Mouse (Mus musculus): ENCODE data around the gene Foxn3. TPM values are rescaled to one million over a fixed set of nuclear protein-coding genes. Genes with fewer than 3 reads are reported as not detected.

The Foxn3 gene
- polyA plus RNA-seq, 1 experiment from 2014 or later, result 74.5 TPM

DNA sequence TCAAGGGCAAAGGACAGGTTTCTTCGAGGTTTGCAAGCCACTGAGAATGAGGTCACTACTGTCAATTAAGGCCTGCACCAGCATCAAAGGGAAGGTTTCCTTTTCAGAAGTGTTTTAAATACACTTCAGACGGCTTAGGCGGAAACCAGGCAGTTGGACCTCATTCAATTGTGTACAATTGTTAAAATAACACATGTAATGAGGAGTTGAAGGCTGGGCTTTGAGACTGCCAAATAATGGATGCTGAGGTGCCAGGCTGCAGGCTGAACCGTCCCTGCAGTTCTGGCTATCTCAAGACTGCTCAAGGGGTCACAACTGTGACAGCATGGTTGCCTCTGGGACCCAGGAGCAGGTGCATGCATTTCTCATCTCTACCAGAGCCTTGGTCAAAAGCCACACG, 89.2 kb downstream of the Foxn3 start:
- WGBS, result 38% methylated on average over 5 of the region's 5 CpGs
- H3K27me3 ChIP-seq, result no peaks in the 10 kb centered on the region
- H3K9me3 ChIP-seq, result no peaks in the 10 kb centered on the region
- no peaks in the 10 kb centered on the region for H3K36me3 ChIP-seq
- no peak for ATAC-seq (ENCODE audit: low read depth)
- H3K4me3 ChIP-seq, result no peak overlapping the region
- no peak overlapping the region for H3K4me2 ChIP-seq
- H3K27ac ChIP-seq (replicated peaks), result no peak overlapping the region
- H3K4me1 ChIP-seq (replicated peaks), result peaks cover 19% of the 10 kb centered on the region
- H3K9ac ChIP-seq, result no peak overlapping the region

DNA sequence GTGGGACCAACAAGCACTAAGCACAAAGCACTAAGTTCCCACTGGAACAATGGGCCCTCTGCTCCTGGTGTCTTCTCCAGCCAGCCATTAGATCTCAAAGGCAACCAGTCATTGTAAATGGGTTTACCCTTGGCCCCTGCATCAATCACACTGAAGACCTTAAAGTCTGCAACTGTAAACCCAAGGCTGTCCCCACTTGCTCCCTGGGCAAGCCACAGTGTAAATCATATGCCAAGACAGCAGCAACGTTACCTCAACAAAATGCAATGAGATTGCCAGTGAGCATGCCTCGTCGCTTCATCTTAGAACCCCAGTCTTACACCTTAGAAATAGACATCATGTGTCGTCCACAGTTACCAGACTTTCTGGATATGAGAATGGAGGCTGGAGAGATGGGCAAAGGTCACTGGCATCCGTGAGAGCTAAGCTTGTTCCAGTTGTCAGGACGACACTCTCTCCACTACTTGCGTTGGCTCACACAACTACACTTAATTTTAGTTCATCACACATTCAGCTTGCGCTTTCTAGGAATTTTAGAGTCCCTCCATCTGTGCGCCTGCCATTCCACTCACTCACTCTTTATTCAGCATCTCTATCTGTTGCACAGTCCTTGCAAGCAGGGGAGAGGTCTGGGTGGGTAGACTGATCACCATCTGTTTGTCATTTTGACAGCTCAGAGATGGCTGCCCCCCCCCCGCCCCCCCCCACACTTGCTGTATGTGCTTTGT, 89.8 kb downstream of the Foxn3 start:
- WGBS, result 77% methylated on average over 10 of the region's 10 CpGs

DNA sequence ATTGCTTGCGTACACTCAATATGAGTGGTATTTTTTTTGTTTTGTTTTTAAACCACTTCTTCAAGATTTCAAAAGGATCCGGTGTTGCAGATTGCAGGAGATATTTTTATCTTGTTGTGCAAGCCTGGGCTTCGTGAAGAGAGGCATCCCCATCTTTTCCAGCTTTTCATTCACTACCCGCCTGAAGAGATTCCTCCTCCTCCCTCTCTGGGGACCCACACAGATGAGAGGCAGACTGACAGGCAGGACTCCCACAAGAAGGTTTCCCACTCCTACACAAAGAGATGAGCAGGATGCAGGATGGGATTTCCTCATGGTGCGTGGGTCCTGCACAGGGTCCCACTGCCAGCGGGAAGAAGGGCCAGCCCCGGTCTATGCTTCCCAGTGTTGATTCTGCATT, 92.0 kb downstream of the Foxn3 start:
- Histone ChIP-seq H3K36me3 (no peaks in the 10 kb centered on the region), H3K27me3 (no peaks in the 10 kb centered on the region), H3K27ac (replicated peaks) (no peak overlapping the region), H3K4me2 (no peak overlapping the region), H3K9me3 (no peaks in the 10 kb centered on the region), H3K9ac (no peak overlapping the region), H3K4me1 (replicated peaks) (peaks cover 40% of the 10 kb centered on the region), H3K4me3 (no peak overlapping the region)
- ATAC-seq (ENCODE audit: low read depth), result no peak
- 83% methylated on average over 7 of the region's 7 CpGs for WGBS

More for the DNA sequence above, 89.8 kb downstream of the Foxn3 start:
- Histone ChIP-seq H3K27me3 (no peaks in the 10 kb centered on the region), H3K4me1 (replicated peaks) (peaks cover 21% of the 10 kb centered on the region), H3K27ac (replicated peaks) (no peak overlapping the region), H3K9ac (no peak overlapping the region), H3K9me3 (no peaks in the 10 kb centered on the region), H3K4me2 (no peak overlapping the region), H3K4me3 (no peak overlapping the region), H3K36me3 (no peaks in the 10 kb centered on the region)
- ATAC-seq (ENCODE audit: low read depth), result no peak

DNA sequence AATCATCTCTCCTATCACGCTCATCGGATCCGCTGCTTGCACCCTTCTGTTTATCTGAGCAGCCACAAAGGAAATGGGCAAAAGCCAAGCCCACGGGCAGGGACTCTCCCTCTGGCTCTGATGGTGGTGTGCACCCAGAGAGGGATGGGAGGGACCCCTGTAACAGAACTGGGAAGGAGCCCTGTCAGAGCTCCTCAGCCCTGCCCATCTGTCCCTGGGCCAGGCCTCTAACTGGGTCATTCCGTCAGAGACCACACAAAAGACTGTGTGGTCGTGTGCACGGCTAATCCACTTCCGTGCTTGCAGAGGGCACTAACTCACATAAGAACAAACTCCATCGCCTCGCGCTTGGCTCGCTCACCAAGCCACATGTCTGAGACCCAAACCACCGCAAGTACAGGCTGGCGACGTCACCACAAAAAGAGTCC, 95.5 kb downstream of the Foxn3 start:
- no peaks in the 10 kb centered on the region for H3K27me3 ChIP-seq
- 0 out of 2 replicates have a peak overlapping the region, but pooled peaks have one; percentile 9 for H3K4me2 ChIP-seq
- H3K9ac ChIP-seq, result no peak overlapping the region
- no peaks in the 10 kb centered on the region for H3K9me3 ChIP-seq
- H3K4me3 ChIP-seq, result no peak overlapping the region
- 0 out of 2 replicates have a peak overlapping the region, but pooled peaks have one; percentile 20 for H3K27ac ChIP-seq (replicated peaks)
- H3K36me3 ChIP-seq, result no peaks in the 10 kb centered on the region
- H3K4me1 ChIP-seq (replicated peaks), result peaks cover 36% of the 10 kb centered on the region
- ATAC-seq (ENCODE audit: low read depth), result peak; percentile 61; the same call in 1 of the 2 replicates
- WGBS, result 42% methylated on average over 15 of the region's 15 CpGs

DNA sequence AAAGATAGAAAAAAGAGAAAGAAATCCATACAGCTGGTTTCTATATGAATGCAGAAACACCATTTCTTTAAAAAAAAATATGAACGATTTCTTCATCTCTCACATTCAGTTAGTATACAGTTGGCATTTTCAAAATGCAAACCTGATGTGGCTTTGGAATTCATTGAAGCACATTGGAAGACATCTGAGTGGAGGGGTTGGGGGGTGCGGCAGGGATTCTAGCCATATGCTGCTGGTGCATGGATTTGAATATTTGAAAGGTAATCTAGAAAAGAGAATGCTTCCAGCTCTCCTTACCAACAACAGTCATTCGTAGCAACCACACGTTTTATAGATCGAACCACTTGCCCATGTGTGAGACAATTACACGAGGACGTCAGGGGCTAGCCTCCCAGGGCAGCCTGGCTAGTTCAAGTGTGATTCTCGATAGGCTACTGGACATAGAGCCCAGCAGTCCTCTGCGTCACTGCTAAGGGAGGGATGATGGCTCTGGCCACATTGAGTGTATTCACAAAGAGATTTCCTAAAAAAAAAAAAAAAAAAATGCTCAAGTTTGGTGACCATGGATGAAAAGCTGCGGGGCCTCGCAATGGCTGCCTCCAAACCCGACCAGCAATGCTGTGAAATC, 96.0 kb downstream of the Foxn3 start:
- Histone ChIP-seq H3K4me1 (replicated peaks) (peaks cover 40% of the 10 kb centered on the region), H3K27ac (replicated peaks) (0 out of 2 replicates have a peak overlapping the region, but pooled peaks have one; percentile 20), H3K27me3 (no peaks in the 10 kb centered on the region), H3K9ac (no peak overlapping the region), H3K4me2 (0 out of 2 replicates have a peak overlapping the region, but pooled peaks have one; percentile 9), H3K4me3 (no peak overlapping the region), H3K36me3 (no peaks in the 10 kb centered on the region), H3K9me3 (no peaks in the 10 kb centered on the region)
- ATAC-seq (ENCODE audit: low read depth), result peak; percentile 38; the same call in 1 of the 2 replicates
- 63% methylated on average over 12 of the region's 12 CpGs for WGBS

DNA sequence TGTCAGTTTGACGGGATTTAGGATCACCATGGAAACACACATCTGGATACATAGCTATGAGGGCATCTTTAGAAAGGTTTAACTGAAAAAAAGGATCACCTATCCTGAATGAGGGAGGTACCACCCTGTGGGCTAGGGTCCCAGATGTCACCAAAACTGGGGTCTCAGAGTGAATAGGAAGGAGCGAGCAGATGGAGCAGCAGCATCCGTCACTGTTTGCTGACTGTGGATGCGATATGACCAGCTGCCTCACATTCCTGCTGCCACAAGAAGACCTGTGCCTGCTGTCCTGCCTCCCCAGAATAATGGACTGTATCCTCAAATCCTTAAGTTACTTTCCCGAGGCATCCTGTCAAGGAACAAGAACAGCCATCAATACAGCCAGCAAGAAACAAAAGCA, 97.0 kb downstream of the Foxn3 start:
- ATAC-seq (ENCODE audit: low read depth), result no peak
- Histone ChIP-seq H3K36me3 (no peaks in the 10 kb centered on the region), H3K9ac (no peak overlapping the region), H3K27ac (replicated peaks) (no peak overlapping the region), H3K4me3 (no peak overlapping the region), H3K27me3 (no peaks in the 10 kb centered on the region), H3K4me1 (replicated peaks) (peaks cover 37% of the 10 kb centered on the region), H3K9me3 (no peaks in the 10 kb centered on the region), H3K4me2 (no peak overlapping the region)
- WGBS, result 36% methylated on average over 5 of the region's 5 CpGs

DNA sequence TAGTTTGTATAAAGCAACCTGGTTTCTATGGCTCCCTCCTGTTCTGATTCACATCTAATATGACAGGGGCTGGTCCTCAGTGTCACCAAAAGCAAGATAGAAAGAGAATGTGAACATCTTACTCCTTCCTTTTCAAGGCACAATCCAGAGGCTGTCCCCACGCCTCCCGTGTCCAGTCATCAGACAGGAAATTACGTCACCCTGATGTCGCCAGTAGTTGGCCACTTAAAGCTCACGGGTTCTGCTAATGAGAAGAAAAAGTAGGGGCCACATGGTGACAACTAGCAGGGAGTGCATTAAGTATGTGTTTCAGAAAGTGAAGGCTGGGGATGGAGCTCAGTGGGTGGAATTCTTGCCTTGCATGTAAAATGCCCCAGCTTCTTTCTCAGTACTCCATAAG, 99.1 kb downstream of the Foxn3 start:
- Histone ChIP-seq H3K27ac (replicated peaks) (no peak overlapping the region), H3K4me3 (no peak overlapping the region), H3K4me2 (no peak overlapping the region), H3K4me1 (replicated peaks) (peaks cover 28% of the 10 kb centered on the region), H3K9ac (no peak overlapping the region), H3K36me3 (no peaks in the 10 kb centered on the region), H3K9me3 (no peaks in the 10 kb centered on the region), H3K27me3 (no peaks in the 10 kb centered on the region)
- no peak for ATAC-seq (ENCODE audit: low read depth)
- 81% methylated on average over 5 of the region's 5 CpGs for WGBS

DNA sequence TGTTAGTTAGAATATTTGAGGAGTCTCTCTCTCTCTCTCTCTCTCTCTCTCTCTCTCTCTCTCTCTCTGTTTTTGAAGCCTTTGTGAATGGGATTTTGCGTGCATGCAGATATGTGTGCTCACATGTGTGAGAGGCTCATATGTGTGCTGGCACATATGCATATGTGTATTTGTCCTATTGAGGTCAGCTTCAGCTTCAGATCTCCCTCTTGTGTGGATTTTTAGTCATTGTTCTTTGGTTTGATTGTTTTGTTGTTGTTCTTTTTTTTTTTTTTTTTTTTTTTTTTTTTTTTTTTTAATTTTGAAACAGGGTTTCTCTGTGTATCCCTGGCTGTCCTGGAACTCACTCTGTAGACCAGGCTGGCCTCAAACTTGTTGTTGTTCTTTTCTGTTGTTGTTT, 100.5 kb downstream of the Foxn3 start:
- H3K4me2 ChIP-seq, result no peak overlapping the region
- no peaks in the 10 kb centered on the region for H3K27me3 ChIP-seq
- H3K27ac ChIP-seq (replicated peaks), result no peak overlapping the region
- no peak for ATAC-seq (ENCODE audit: low read depth)
- H3K4me3 ChIP-seq, result no peak overlapping the region
- H3K4me1 ChIP-seq (replicated peaks), result peaks cover 31% of the 10 kb centered on the region
- no peaks in the 10 kb centered on the region for H3K36me3 ChIP-seq
- 100% methylated on average over 1 of the region's 1 CpGs for WGBS
- H3K9me3 ChIP-seq, result no peaks in the 10 kb centered on the region
- no peak overlapping the region for H3K9ac ChIP-seq

DNA sequence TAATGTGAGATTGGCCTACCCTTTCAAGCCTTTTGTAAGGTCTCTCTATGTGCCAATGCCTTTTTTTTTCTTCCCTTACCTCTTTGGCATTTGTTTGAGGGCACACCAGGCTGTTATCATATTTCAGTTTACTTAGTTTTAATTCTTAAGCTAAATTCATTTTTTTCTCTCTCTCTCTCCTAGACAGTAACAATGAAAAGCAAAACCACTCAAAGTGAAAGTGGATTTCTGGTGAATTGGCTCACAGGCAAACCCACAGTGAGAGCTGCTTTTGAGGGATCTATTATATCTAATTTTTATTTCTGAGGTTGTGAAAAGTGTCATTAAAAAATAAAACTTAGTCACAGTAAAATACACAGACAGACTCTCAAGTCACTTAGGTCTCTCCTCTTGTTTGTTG, 101.1 kb downstream of the Foxn3 start:
- H3K27me3 ChIP-seq, result no peaks in the 10 kb centered on the region
- ATAC-seq (ENCODE audit: low read depth), result no peak
- H3K36me3 ChIP-seq, result no peaks in the 10 kb centered on the region
- peaks cover 31% of the 10 kb centered on the region for H3K4me1 ChIP-seq (replicated peaks)
- no peak overlapping the region for H3K4me3 ChIP-seq
- no peak overlapping the region for H3K9ac ChIP-seq
- no peak overlapping the region for H3K4me2 ChIP-seq
- H3K9me3 ChIP-seq, result no peaks in the 10 kb centered on the region
- no peak overlapping the region for H3K27ac ChIP-seq (replicated peaks)

DNA sequence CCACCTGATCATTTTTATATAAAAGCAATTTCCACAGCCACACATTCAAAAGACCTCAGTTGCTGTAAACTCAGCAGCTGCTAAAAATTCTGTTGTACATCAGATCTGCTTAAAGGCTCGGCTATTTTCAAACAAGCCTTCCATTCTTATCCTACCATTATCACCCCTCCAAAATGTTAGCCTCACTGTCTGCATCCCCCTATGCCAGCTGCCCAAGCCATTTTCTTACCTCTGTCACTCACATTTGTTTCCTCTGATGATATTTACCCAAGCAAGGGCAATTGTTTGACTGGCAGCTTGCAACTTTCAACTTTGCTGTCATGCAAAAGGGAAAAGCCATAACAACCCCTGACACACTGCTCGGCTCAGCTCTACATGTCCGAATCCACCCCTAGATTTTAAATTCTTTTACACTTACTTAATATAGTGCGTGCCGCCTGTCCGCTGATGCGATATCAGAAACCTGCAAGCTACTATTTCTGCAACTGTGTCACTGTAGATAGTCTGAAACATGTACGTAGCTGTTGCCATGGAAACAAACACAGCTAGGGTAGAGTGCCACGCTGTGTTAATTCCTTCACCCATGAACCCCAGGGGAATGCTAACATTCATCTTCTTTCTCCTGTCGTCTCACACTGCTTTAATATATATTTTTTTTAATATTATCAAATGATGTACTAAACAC, 105.7 kb downstream of the Foxn3 start:
- ATAC-seq (ENCODE audit: low read depth), result peak; percentile 62; the same call in 1 of the 2 replicates
- Histone ChIP-seq H3K9ac (no peak overlapping the region), H3K4me3 (no peak overlapping the region), H3K36me3 (no peaks in the 10 kb centered on the region), H3K4me2 (peak overlapping the region; percentile 29), H3K4me1 (replicated peaks) (peaks cover 57% of the 10 kb centered on the region), H3K27ac (replicated peaks) (0 out of 2 replicates have a peak overlapping the region, but pooled peaks have one; percentile 42), H3K9me3 (no peaks in the 10 kb centered on the region), H3K27me3 (no peaks in the 10 kb centered on the region)
- WGBS, result 46% methylated on average over 10 of the region's 10 CpGs

DNA sequence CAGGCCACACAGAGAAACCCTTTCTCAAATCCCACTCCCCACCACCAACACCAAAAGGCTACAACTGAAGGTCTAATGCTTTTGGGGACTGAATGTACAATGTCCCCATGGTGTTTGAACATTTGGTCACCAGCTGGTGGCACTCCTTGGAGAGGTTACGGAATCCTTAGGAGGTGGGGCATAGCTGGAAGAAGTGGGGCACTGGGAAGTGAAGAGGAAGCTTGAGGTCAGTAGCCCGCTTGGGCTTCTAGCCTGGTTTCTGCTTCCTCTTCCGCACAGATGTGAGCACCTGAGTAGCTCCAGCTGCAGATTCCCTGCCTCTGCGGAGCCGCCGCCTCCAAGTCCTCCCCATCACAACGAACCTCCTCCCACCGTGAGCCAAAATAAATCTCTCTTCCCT, 107.8 kb downstream of the Foxn3 start:
- WGBS, result 87% methylated on average over 8 of the region's 8 CpGs
- Histone ChIP-seq H3K4me1 (replicated peaks) (peaks cover 55% of the 10 kb centered on the region), H3K9me3 (no peaks in the 10 kb centered on the region), H3K27me3 (no peaks in the 10 kb centered on the region), H3K4me2 (no peak overlapping the region), H3K27ac (replicated peaks) (no peak overlapping the region), H3K9ac (no peak overlapping the region), H3K36me3 (no peaks in the 10 kb centered on the region), H3K4me3 (no peak overlapping the region)
- ATAC-seq (ENCODE audit: low read depth), result no peak

DNA sequence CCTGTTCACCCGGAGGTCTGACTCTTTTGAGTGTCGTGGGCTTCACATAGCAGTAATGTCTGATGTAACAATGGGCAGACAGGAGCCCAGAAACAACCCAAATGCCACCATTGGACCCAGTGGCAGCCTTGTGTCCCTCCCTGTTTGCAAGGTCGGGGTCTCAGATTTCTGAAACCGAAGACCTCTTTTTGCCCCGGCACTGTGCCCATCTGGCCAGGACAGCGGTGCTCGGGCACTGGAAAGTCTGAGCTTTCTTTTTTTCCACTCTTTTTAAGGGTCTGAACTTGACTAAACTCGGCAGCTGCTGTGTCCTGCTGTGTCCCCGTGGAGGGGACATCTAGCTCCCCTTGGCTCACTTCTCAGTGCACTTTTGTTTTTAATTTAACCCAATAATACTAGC, 109.0 kb downstream of the Foxn3 start:
- Histone ChIP-seq H3K4me1 (replicated peaks) (peaks cover 55% of the 10 kb centered on the region), H3K4me3 (no peak overlapping the region), H3K4me2 (no peak overlapping the region), H3K36me3 (no peaks in the 10 kb centered on the region), H3K27ac (replicated peaks) (peak overlapping the region; percentile 23; the same call in 1 of the 2 replicates), H3K9me3 (no peaks in the 10 kb centered on the region), H3K9ac (no peak overlapping the region), H3K27me3 (no peaks in the 10 kb centered on the region)
- WGBS, result 56% methylated on average over 9 of the region's 9 CpGs
- 0 out of 2 replicates have a peak, but pooled peaks have one; percentile 4 for ATAC-seq (ENCODE audit: low read depth)

Measured in neural tube, embryonic 13.5 days (tissue).